Mouse (Mus musculus): ENCODE measurements at regions not wholly inside any gene's neighbourhood (a gene's known extent, or its start where the extent isn't known, plus 50 kb on each side); places are given as distances from the start of the nearest gene placed in this dataset.

DNA sequence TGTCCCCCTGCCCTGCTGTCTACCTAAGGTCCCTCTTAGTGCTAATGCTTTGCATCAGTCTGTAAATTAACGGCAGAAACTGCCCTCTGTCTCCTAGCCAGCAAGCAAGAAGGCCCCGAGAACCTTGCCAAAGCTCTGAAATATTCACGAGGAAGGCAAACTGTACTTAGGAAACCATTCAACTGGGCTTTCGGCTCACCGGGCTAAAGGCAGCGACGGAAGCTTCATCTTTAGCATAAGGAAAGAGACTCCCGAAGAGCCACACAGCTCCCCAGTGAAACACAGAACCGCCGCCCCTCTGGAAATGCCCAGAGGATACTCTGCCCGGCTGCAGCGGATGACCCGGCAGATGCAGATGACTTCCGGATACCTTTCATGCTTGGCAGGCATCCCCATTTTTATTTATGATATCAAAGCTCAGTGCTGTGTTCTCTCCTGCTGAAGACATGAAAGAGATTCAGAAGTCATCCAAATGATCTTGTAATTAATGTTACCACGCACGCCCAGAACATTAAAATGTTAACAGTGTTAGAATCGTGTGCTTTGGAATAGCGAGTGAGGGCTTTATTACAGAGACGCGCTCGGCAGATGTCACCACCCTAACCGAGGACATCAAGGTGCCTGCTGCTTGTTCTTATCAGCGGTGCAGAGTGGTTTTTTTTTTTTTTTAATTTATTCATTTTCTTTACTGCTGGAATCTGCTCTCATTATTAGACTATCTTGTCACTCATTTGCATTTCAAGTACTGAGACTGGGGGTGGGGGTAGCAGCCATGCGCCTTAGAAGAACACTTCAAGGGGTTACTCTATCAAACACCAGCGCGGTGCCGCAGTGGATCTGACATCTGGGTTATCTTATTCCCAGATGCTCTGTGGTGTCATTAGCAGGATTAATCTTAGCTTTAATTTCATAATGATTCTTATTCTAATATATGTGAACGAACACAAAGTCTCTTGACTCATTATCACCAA lies 127.2 kb downstream of the Zfp326 start:
- in situ Hi-C loops (cut with MboI; ENCODE audit: low pct_unique_long_range_greater_than_20kb in 1 of 2, low sequenced_read_pairs in 2 of 2, unreplicated experiment in 1 of 2) = no loop called here

DNA sequence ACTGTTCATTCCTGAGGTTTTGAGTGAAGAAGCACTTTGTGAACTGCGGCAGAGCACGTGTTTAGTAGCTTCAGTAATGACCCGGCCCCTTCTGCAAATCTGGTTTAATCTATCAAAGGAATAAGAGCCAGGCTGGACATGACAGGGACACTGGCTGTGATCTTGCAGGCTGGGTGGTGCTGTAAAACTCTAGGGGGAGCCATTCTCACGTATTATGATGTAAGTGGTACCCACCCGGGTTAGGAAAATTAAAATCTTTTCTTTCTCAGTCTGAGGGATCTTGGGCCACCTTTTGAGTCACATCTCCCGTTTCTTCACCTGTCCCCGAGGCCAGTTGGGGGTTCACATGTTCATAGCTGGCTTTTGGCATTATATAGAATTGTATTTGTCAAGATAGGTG lies 126.0 kb downstream of the Zfp326 start:
- in situ Hi-C loops (cut with MboI; ENCODE audit: low pct_unique_long_range_greater_than_20kb in 1 of 2, low sequenced_read_pairs in 2 of 2, unreplicated experiment in 1 of 2) = no loop called here

GRCm38 (mm10) chr5:105994218-105994617 lies 117.9 kb downstream of the Zfp326 start:
- in situ Hi-C loops (cut with MboI; ENCODE audit: low pct_unique_long_range_greater_than_20kb in 1 of 2, low sequenced_read_pairs in 2 of 2, unreplicated experiment in 1 of 2) = loop anchor here in 1 of 2 experiments (25.0 kb wide), 1 partner anchor 93 kb away; no protein-coding TSS in a partner anchor

DNA sequence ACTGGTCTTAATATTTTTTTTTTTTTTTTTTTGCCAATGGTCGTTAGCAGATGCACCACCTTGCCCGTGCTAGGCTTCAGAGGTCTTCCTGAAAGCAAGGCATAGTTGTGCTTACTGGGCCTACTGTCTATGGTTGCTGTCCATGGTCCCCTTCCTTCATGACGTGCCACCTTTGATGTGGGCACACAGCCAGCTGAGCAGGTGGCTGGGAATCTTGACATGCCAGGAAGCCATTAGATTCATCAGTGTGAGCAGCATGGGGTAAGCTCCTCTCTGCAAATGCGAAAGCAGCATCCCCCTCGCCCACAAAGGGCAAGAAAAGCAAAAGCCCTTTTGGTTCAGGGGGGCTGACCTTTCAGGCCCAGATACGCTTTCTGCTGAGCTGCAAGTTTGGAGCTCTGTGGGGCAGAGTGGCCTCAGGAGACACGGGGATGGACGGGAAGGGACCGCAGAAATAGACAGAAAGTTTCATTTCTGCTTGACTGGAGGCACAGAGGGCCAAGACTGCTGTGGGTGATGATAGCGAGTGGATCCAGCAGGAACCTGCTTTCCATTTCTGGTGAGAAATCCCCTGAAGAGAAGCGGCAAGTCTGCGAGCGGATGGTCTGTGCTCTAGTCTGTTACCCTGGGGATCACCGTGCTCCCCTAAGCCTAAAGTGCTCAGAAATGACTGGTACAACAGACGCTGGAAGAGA lies 116.8 kb downstream of the Zfp326 start:
- in situ Hi-C loops (cut with MboI; ENCODE audit: low pct_unique_long_range_greater_than_20kb in 1 of 2, low sequenced_read_pairs in 2 of 2, unreplicated experiment in 1 of 2) = loop anchor here in 1 of 2 experiments (25.0 kb wide), 1 partner anchor 94 kb away; no protein-coding TSS in a partner anchor

GRCm38 (mm10) chr5:105990777-105991176 lies 114.4 kb downstream of the Zfp326 start:
- in situ Hi-C loops (cut with MboI; ENCODE audit: low pct_unique_long_range_greater_than_20kb in 1 of 2, low sequenced_read_pairs in 2 of 2, unreplicated experiment in 1 of 2) = loop anchor here in 1 of 2 experiments (25.0 kb wide), 1 partner anchor 97 kb away; no protein-coding TSS in a partner anchor

- in situ Hi-C loops (cut with MboI; ENCODE audit: low pct_unique_long_range_greater_than_20kb in 1 of 2, low sequenced_read_pairs in 2 of 2, unreplicated experiment in 1 of 2) = loop anchor here in 1 of 2 experiments (25.0 kb wide), 1 partner anchor 101 kb away; no protein-coding TSS in a partner anchor
Measured at GRCm38 (mm10) chr5:105986401-105986800, 110.0 kb downstream of the Zfp326 start.

- in situ Hi-C loops (cut with MboI; ENCODE audit: low pct_unique_long_range_greater_than_20kb in 1 of 2, low sequenced_read_pairs in 2 of 2, unreplicated experiment in 1 of 2) = loop anchor here in 1 of 2 experiments (25.0 kb wide), 1 partner anchor 104 kb away; no protein-coding TSS in a partner anchor
Measured at GRCm38 (mm10) chr5:105983131-105983530, 106.8 kb downstream of the Zfp326 start.

DNA sequence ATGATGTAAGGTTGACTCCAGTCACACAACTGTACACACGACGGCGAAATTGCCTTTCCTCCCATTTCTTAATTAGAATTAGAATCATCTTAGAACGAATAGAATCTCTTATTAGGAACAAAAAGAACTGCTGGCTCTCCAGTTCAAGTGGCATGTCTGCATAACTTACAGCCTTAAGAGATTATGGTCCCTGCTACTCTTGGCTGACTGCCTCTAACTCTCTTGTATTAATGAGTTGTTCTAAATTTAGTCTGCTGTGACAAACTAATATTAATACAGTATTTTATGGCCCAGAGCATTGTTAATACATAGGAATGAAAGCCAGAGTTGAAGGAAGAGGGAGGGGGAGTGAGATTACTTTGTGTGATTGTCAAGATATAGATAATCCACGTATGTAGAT lies 100.4 kb downstream of the Zfp326 start:
- in situ Hi-C loops (cut with MboI; ENCODE audit: low pct_unique_long_range_greater_than_20kb in 1 of 2, low sequenced_read_pairs in 2 of 2, unreplicated experiment in 1 of 2) = loop anchor here in 1 of 2 experiments (25.0 kb wide), 1 partner anchor 111 kb away; no protein-coding TSS in a partner anchor

DNA sequence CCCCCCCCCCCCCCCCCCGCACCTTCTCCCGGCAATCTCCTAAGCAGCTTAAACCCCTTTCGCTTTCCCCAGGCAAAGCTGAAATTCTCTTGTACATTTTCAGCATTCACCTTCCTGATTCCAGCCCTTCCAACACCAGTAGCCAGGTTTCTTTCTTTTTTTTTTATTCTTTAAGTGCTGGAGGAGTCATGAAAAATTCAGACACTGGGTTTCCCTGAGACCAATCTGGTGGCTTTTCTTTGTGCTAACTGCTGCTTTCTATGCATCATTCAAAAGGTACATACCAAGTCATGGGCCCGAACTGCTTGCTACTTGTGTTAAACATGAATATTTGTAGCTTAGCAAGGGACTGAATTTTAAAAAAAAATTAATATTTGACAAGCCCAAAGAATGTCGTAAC lies 99.7 kb downstream of the Zfp326 start:
- in situ Hi-C loops (cut with MboI; ENCODE audit: low pct_unique_long_range_greater_than_20kb in 1 of 2, low sequenced_read_pairs in 2 of 2, unreplicated experiment in 1 of 2) = loop anchor here in 1 of 2 experiments (25.0 kb wide), 1 partner anchor 111 kb away; no protein-coding TSS in a partner anchor

DNA sequence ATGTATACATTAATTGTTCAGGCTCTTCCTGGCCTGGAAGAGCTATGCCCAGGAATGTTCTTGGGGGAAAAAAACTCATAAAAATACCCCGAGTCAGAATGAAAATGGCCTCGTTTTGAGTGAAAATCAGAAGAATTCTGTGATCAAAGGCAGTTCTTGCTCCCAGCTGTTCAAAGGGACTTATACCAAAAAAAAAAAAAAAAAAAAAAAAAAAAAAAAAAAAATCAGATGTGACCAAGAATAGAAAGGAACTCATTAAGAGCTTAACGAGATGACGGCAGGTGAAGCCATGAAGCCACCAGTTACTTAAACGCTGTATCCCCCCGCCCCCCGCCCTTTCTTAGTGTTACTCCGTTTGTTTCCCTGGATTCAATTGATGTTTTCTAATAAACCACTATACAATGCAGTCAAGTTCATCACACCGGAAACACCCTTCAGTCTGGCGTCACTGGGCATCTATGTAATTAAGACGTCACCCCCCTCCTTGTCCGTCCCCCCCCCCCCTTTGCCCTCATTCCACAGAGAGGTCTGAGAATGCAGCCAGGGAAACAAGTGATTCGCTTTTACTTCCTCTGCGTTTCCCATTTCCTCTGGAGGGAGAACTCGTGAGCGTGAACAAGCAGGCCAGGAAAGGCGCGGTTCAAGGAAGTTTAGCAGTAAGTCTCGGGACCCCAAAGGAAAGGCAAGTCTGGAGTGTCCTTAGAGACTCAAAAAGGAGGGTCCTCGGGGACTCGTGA lies 99.1 kb downstream of the Zfp326 start:
- in situ Hi-C loops (cut with MboI; ENCODE audit: low pct_unique_long_range_greater_than_20kb in 1 of 2, low sequenced_read_pairs in 2 of 2, unreplicated experiment in 1 of 2) = loop anchor here in 1 of 2 experiments (25.0 kb wide), 1 partner anchor 112 kb away; no protein-coding TSS in a partner anchor

GRCm38 (mm10) chr5:105974576-105975177 lies 98.3 kb downstream of the Zfp326 start:
- in situ Hi-C loops (cut with MboI; ENCODE audit: low pct_unique_long_range_greater_than_20kb in 1 of 2, low sequenced_read_pairs in 2 of 2, unreplicated experiment in 1 of 2) = loop anchor here in 1 of 2 experiments (25.0 kb wide), 1 partner anchor 113 kb away; no protein-coding TSS in a partner anchor
